Mouse (Mus musculus) bone marrow macrophage, adult 2 months (primary cell): ENCODE results near the gene 4930548H24Rik.

Source experiments
- CTCF ChIP-seq: IDR thresholded peaks from 2 replicates; pipeline ENCODE4 v1.5.1; 2012; ENCODE audit warnings: low read depth, mild to moderate bottlenecking, low read length, moderate library complexity
- POLR2A ChIP-seq: IDR thresholded peaks from 2 replicates; pipeline ENCODE4 v1.6.1; 2012; ENCODE audit warnings: mild to moderate bottlenecking, low read depth, low read length, borderline replicate concordance

DNA sequence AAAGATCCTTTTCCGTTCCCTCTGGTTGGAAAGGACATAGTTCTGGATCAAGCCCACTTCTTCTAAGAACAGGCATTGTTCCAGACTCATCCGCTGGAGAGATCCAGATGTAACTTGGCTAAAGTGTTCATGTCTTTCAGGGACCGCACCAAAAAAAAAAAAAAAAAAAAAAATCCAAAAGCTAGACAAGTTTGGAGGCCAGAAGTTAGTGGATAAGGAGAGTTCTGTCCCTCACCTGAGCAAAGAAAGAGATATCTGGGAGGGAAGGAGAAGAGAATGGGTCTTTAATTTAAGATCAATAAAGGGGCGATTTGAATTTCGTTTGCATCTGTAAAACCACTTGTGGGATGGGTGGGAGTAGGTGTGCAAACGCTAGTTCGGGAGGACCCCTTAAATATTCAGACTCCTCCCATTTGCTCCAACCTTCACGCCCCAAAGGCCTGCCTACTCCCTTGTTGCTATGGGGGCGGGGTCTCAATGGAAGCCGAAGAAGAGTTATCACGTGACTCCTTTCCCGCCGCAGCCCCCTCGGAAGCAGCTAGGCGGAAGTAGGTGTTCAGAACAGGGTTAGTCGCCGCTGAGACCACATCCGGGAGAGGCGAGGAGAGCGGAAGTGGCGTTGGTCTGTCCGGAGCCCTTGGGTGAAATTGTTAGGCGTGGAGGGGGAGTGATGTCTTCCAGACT, 33.5 kb upstream of the 4930548H24Rik start, which contains the start of gene Zfp512:
- TF ChIP-seq POLR2A (no peak), CTCF (no peak)
